Mouse (Mus musculus) liver, embryonic 14.5 days (tissue): ENCODE data around the gene Gimap5.

ENCODE experiments used
- CTCF ChIP-seq: IDR thresholded peaks from 2 replicates; pipeline ENCODE4 v1.5.1; 2016; ENCODE audit warnings: antibody characterized with exemption, low read depth, control low read depth
- EP300 ChIP-seq: IDR thresholded peaks from 2 replicates; pipeline ENCODE4 v1.6.1; 2016; ENCODE audit warnings: antibody characterized with exemption, low read depth

DNA sequence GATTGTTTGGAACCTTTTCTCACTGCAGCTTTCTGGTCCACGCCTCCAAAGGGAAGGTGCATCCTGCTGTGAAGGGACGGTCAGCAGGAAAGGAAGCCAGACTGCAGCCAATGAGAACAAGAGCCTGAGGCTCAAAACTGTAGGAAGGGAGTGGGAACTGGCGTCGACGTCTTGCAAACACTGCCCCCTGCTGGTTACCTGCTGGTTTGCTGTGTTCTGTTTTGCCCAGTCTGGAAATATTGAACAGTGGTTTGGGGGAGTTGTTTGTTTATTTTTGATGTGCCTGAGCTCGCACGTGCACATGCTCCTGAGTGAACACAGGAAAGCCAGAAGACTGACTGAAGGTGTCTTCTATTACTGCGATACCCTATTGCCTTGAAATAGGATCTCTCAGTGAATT, 26.0 kb downstream of the Gimap5 start:
- TF ChIP-seq EP300 = no peak
- TF ChIP-seq CTCF = peak; percentile 87
